Mouse (Mus musculus) layer of hippocampus, adult 18-20 months (tissue): ENCODE measurements at regions not wholly inside any gene's neighbourhood (a gene's known extent, or its start where the extent isn't known, plus 50 kb on each side); places are given as distances from the start of the nearest gene placed in this dataset.

Experiments used
- DNase-seq, 2 experiments: peaks; one replicate each; pipeline ENCODE4 v3.0.0; 2022; ENCODE audit warnings: low spot score in 2 of 2

- DNase-seq, result no peak
Measured at GRCm38 (mm10) chr11:38058896-38059295, 823.1 kb upstream of the Tenm2 start.

DNA sequence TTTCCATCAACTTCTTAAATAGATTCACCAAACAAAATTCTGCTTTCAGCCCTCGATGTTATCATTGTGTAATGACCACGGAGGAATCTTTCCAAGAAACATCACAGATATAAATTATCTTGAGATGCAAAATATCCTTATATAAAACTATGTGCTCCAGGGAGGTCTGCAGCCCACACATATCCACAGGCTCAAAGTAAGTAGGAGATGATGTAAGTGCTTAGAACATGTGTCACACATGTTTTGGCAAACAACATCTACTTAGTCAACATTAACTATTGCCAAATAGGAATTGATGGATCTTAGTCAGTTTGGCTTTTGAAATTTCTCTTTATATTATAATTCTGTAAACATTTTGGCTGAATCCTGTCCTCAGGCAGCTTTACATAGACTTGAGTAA, 800.8 kb upstream of the Tenm2 start:
- no peak for DNase-seq

GRCm38 (mm10) chr11:38034526-38035286, 798.9 kb upstream of the Tenm2 start:
- no peak for DNase-seq

DNA sequence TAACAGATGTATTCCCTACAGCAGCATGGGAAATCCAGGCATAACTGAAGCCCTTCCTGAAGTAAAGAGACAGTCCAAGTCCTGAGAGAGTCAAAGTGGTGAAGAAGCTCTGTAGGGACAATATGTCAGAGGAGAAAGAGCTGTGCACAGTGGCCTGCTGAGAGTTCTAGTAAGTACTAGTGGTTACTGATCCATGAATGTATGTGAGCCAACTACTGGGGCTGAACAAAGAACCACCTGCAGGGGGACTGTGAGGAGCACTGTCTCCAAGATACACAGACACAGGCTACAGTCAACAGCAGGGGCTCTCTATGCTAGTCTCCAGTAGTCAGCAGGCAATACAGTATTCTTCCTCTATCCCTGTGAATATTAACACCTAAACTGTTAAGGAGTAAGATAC, 785.9 kb upstream of the Tenm2 start:
- DNase-seq, result no peak

DNA sequence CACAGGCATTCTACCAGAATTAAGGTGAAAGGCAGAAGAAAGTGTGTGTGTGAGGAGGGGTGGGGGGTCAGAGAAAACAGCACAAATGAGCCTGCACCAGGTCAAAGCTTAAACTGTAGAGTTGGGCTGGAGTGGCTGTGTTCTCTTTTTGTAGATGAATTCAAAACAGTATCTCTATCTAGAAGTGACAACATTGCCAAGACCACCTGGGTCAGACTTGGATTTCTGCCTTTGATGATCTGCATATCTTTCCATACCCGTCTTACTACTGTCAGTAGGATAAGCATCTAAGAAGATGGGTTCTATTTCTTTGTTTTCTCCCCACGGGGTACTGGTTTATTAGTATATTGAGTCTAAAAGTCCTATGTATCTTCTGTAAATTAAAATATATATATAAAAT, 742.4 kb upstream of the Tenm2 start:
- DNase-seq, result no peak

DNA sequence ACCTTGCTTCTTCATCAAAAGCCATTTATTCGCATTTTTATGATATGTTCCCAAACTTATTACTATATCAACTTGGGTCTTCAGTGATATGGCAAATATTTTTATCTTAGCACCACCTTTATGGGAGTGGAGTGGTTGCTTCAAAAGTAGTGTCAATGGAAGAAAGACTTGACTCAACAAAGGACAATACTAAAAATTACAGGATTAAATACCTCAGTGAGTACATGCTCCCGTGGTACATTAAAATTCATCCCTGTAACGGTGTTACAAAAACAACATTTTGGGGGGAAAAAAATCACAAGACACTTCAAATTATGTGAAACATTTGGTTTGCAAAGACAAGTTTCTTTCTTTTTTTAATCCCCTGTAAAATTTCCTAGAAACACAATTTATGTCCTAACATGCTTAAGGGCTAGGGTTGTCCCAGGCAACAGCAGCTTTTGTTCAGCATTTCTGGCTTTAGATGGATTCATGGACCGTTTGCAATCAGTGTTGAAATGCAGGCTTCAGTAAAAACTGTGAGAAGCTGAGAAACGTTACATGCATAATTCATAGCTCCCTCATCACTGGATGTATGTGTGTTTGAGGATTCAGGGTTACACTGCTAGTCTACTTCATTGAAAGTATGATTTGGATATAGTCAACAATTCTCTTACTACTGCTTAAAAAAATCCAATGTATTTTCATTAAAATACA, 700.8 kb upstream of the Tenm2 start:
- DNase-seq, result no peak

GRCm38 (mm10) chr11:37913161-37913560, 677.4 kb upstream of the Tenm2 start:
- DNase-seq, result no peak

DNA sequence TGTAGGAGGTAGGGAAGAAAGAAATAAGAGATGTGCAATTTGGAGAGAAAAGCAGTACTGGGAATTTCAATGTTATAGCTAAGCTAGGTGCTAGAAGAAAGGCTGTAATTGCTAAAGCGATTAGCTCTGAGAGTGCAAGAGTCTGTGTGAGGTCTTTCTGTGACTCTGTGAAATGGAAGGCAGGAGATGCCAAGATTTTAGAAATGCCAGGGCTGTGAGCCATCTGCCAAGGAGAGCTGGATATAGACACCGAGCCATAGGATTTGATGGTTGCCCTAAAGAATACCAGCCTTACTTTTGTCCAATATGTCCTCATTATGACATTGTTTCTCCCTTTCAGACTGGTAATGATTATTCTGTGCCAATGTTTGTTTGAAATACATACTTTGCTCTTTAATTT, 669.2 kb upstream of the Tenm2 start:
- DNase-seq, result no peak

- no peak for DNase-seq
Measured at GRCm38 (mm10) chr11:37897713-37898112, 661.9 kb upstream of the Tenm2 start.

- DNase-seq, result no peak
Measured at GRCm38 (mm10) chr11:37882717-37883116, 647.0 kb upstream of the Tenm2 start.

- DNase-seq, result no peak
Measured at GRCm38 (mm10) chr11:37837301-37837700, 601.5 kb upstream of the Tenm2 start.

DNA sequence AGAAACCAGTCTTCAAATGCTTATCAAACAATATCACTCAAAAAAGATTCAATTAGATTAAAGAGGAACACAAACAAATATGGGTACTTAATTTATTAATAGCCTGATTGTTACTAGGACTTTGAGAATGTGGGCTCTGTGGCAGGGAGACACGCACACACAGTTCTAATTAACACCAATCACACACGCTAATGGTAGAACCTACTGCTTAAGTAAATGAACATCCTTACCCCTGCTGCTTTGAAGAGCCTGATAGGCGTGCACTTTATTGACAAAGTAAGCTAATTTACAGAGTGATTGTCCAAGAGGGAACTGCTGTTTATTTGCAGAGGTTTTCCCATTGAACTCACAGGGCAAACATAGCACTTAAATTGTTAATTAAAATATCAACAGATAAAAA, 595.2 kb upstream of the Tenm2 start:
- DNase-seq, result no peak

DNA sequence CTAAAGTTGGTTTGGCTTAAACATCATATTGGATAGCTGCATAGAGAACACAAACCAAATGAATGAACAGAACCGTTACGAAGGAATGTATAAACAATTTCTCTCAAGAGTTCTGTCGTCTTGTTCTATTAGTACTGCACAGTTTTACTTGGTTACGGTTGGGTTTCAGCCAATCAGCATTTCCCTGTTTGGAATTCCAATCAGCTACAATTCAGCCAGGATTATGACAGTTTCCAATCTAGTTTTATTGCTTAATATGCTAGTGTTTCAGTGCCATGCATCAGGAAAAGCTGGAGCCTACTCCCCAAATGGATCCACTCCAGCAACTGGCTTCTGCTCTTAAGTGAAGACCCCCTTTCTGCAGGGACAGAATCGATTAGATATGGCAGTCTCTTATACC, 571.0 kb upstream of the Tenm2 start:
- no peak for DNase-seq

- DNase-seq, result no peak
Measured at GRCm38 (mm10) chr11:37798783-37799318, 563.1 kb upstream of the Tenm2 start.

- no peak for DNase-seq
Measured at GRCm38 (mm10) chr11:37772481-37773089, 536.8 kb upstream of the Tenm2 start.

DNA sequence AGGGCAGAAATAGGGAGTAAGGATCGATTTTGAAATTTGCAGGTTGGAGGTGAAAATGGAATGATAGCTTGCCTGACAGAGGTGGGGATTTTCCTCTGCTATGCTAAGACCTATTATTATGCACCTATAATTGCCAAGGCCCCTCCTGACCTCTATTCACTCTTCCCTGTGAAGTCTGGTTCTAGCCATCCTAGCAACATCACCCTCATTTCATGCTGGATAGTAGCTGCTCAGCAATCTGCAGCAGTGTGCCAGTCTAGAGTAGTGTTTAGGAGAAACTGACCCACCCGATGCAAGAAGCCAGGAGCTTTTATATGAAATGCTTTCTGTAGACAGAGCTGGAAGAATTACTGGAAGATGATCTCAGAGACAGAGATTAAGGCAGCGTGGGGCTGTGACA, 535.1 kb upstream of the Tenm2 start:
- no peak for DNase-seq

DNA sequence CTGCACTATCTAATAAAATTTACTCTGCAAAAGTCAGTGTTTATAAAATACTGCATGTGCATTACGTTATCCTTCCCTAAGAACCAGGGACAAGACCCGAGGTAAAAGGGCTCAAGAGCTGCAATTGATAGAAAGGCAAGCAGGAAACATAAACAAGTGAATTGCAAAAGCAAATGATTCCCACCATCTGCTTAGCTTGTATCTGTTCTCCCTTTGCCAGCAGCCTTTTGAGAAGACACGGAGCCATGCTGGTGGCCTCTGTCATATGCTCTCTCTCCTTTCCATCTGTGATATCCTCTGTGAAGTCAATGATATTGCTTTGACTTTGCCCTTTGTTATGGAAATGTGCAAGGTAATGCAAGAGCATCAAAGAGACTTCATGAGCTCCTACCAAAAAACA, 532.4 kb upstream of the Tenm2 start:
- DNase-seq, result peak; percentile 3 to 32

DNA sequence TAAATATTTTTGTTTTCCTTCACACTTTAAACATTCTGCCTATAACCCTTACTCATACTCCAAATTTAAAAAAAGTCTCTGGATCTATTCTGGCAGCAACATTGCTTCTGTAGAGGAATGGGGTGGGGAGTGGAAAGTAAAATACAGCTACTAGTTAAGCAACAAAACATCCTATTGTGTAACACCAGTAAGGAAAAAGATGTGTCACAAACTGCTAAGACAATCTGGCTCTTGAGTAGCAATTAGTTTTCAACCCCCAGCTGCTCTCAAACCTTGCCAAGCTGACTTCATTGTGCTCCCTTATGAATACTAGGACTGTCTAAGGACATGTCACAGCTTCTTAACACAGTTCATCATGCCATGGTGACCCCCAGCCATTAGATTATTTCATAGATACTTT, 500.2 kb upstream of the Tenm2 start:
- peak in 1 of 2 experiments; percentile 35 for DNase-seq

DNA sequence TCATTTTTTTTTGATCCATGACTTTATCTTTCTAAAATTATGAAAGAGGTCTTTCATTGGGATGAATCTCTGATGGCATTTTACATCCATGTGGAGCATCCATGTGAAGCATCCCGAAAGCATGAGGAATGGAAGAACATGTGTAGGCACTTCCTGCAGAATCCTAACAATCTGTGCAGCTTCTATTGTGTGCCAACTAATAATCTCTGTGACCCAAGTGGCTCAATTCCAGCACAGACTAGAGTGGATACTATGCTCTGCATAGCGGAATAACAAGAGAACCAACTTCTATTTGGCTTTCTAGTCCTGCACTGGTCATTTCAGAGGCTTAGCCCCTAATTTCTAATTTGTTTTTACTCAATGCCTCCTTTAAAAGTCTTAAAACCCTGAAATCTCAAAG, 499.7 kb upstream of the Tenm2 start:
- DNase-seq, result peak in 1 of 2 experiments; percentile 3

- DNase-seq, result no peak
Measured at GRCm38 (mm10) chr11:37696981-37697380, 461.2 kb upstream of the Tenm2 start.

DNA sequence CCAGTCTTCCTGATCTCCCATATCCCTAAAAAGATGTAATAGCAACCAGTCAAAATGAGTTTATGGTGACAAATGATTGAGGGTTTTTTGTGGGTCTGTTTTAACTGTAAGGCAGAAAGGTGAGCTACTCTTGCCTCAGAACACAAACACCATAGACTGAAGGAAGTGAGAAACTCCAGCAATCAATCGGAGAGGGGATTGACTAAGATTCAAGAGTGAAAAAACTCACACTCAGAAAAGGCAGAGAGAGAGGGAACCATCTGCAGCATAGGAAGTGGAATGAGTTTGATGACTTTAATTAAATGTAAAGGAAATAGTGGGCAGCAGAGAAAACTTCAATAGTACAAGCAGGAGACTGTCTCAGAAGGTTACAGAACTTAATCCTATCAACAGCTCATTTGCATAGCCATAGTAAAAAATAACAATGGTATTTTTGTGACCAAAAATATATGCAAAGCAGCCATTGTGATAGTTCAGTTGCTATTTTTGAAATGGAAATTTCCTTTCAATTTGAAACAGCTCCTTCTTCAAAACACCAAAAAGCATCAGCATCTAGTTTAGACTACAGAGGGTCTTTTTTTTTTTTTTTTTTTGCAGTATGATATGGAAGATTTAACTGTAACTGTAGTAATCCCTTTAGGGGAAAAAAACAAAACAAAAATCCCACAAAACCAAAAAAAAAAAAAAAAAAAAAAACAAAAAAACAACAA, 442.9 kb upstream of the Tenm2 start:
- no peak for DNase-seq

- no peak for DNase-seq
Measured at GRCm38 (mm10) chr11:37671320-37671719, 435.6 kb upstream of the Tenm2 start.
